Mouse (Mus musculus) megakaryocyte, embryonic 14.5 days (primary cell): Measurements from ENCODE around the gene Pnpla6.

Experiments
- FLI1 ChIP-seq: IDR thresholded peaks from 2 replicates; pipeline ENCODE4 v1.6.1; 2012; ENCODE audit warnings: low read length, inconsistent platforms, mixed read lengths
- GATA1 ChIP-seq: IDR thresholded peaks from 3 replicates; pipeline ENCODE4 v1.6.1; 2012; ENCODE audit warnings: mixed read lengths, low read length, inconsistent platforms, borderline replicate concordance

DNA sequence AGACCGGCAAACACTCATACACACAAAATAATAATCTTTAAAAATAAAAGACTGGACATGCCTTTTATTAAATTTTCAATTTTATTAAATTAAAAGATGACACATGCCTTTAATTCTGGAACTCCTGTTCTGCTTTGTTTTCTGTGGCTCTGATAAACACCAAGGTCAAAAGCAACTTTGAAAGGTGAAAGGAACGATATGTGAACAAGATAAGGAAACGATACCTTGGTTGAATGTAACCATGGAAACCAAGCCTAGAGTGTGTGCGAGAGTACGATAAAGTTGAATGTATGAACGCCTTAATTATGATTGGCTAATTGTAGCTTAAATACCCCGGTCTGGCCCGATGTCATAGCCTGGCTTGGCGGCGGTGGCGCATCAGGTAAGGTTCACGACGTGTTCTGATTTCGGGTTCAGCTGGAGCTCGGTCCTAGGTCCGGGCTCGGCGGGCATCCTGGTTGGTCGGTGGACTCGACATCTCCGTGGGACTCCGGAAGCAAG lies 32.9 kb upstream of the Pnpla6 start:
- TF ChIP-seq GATA1 (no peak), FLI1 (no peak)
